Mouse (Mus musculus): Measurements from ENCODE around the gene Mmd. TPM values are rescaled to one million over a fixed set of nuclear protein-coding genes. Genes with fewer than 3 reads are reported as not detected.

The Mmd gene
- polyA plus RNA-seq, 1 experiment from 2014 or later = 17.1 TPM

DNA sequence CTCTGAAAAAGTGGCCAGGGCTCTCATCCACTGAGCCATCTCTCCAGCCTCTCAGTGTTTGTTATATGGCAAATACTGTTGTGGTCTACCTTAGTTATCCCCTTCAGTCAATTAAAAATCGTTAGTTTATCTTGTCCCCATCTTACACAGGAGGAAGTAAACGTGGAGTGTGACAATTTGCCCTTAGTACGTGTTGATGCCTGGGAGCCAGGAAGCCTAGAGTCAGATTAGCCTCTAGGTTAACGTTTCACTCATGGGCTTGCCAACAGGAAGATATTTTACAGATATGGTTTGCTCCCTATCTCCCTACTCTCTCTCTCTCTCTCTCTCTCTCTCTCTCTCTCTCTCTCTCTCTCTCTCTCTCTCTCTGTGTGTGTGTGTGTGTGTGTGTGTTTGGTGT is 33.9 kb downstream of the Mmd start:
- WGBS = 20% methylated on average over 4 of the region's 4 CpGs
- DNase-seq (ENCODE audit: low spot score) (no peak), ATAC-seq (replicated peaks; ENCODE audit: low FRiP score) (no peak)
- Histone ChIP-seq H3K36me3 (ENCODE audit: control insufficient read depth, insufficient read depth, low read length) (no peaks in the 10 kb centered on the region), H3K4me2 (no peak overlapping the region), H3K9ac (ENCODE audit: low read depth, low read length) (no peak overlapping the region), H3K4me3 (ENCODE audit: low read depth, low read length) (no peak overlapping the region), H3K27ac (ENCODE audit: low read depth, low read length) (no peak overlapping the region), H3K27me3 (replicated peaks; ENCODE audit: control insufficient read depth, insufficient read depth, low read length) (no peaks in the 10 kb centered on the region), H3K4me1 (replicated peaks; ENCODE audit: control insufficient read depth, insufficient read depth, low read length) (no peaks in the 10 kb centered on the region), H3K9me3 (ENCODE audit: control insufficient read depth, low read length) (no peaks in the 10 kb centered on the region)

DNA sequence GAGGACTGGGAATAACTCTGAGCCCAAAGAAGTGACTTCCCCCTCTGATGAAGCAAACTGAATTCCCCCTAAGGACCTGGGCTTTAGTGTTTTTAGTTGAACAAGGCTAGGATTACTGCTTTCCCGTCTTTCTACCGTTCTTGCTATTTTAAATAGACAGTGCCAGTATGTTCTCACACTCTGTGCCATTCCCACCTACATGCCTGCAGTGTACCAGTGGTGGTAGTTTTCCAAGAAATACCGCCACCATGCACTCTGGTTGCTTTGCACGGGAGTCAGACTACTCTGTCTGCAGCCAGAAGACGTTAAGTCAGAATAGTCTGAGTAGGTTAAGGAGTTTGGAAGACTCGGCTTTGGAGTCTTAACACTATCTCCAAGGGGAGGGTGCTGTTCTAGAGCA is 34.3 kb downstream of the Mmd start:
- Histone ChIP-seq H3K27me3 (replicated peaks; ENCODE audit: control insufficient read depth, insufficient read depth, low read length) (no peaks in the 10 kb centered on the region), H3K9ac (ENCODE audit: low read depth, low read length) (no peak overlapping the region), H3K36me3 (ENCODE audit: control insufficient read depth, insufficient read depth, low read length) (no peaks in the 10 kb centered on the region), H3K4me2 (no peak overlapping the region), H3K27ac (ENCODE audit: low read depth, low read length) (no peak overlapping the region), H3K4me3 (ENCODE audit: low read depth, low read length) (no peak overlapping the region), H3K9me3 (ENCODE audit: control insufficient read depth, low read length) (no peaks in the 10 kb centered on the region), H3K4me1 (replicated peaks; ENCODE audit: control insufficient read depth, insufficient read depth, low read length) (no peaks in the 10 kb centered on the region)
- DNase-seq (ENCODE audit: low spot score) (no peak), ATAC-seq (replicated peaks; ENCODE audit: low FRiP score) (no peak)
- WGBS = 73% methylated on average over 6 of the region's 6 CpGs

DNA sequence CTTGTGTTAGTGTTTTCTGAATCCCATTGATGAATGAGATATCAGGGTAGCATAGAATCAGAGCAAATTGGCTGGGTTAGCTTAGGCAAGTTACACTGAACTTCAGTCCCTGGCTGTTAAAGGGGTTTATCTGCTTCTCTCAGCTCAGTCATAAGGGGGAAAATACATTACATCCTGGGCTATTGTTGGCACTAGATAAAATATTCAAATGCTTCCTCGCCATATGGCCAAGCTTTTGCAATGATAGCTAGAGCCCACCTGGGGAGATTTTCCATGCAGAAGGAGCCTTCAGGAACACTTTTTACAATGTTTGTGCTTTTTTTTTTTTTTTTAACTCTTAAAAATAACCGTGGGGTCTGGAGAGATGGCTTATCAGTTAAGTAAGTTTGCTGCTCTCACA is 34.8 kb downstream of the Mmd start:
- no peak for ATAC-seq (replicated peaks; ENCODE audit: low FRiP score)
- DNase-seq (ENCODE audit: low spot score) = no peak
- Histone ChIP-seq H3K36me3 (ENCODE audit: control insufficient read depth, insufficient read depth, low read length) (no peaks in the 10 kb centered on the region), H3K27me3 (replicated peaks; ENCODE audit: control insufficient read depth, insufficient read depth, low read length) (no peaks in the 10 kb centered on the region), H3K4me2 (no peak overlapping the region), H3K27ac (ENCODE audit: low read depth, low read length) (no peak overlapping the region), H3K4me3 (ENCODE audit: low read depth, low read length) (no peak overlapping the region), H3K9ac (ENCODE audit: low read depth, low read length) (no peak overlapping the region), H3K9me3 (ENCODE audit: control insufficient read depth, low read length) (no peaks in the 10 kb centered on the region), H3K4me1 (replicated peaks; ENCODE audit: control insufficient read depth, insufficient read depth, low read length) (no peaks in the 10 kb centered on the region)
- WGBS = 44% methylated on average over 2 of the region's 2 CpGs

DNA sequence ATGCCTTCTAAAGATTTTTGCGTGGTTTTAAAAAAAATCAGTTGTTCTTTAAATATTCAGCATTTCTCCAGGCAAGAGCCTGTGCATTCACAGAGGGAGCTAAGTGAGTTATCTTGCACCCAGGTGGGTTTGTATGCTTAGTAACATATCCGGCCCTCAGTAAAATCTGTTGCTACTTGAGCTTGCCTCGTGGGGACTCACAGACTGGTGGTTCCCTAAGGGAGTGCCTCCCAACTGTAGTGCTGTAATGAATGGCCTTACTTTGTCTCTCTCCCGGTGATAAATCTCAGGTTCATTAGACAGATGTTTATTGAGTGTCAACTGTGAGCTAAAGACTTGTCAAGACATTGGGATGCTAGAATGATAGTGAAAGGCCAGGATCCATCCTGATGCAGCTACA is 35.4 kb downstream of the Mmd start:
- H3K9ac ChIP-seq (ENCODE audit: low read depth, low read length) = no peak overlapping the region
- no peak for ATAC-seq (replicated peaks; ENCODE audit: low FRiP score)
- H3K27me3 ChIP-seq (replicated peaks; ENCODE audit: control insufficient read depth, insufficient read depth, low read length) = no peaks in the 10 kb centered on the region
- H3K4me3 ChIP-seq (ENCODE audit: low read depth, low read length) = no peak overlapping the region
- 63% methylated on average over 4 of the region's 4 CpGs for WGBS
- H3K4me2 ChIP-seq = no peak overlapping the region
- H3K9me3 ChIP-seq (ENCODE audit: control insufficient read depth, low read length) = no peaks in the 10 kb centered on the region
- no peak overlapping the region for H3K27ac ChIP-seq (ENCODE audit: low read depth, low read length)
- no peaks in the 10 kb centered on the region for H3K4me1 ChIP-seq (replicated peaks; ENCODE audit: control insufficient read depth, insufficient read depth, low read length)
- no peaks in the 10 kb centered on the region for H3K36me3 ChIP-seq (ENCODE audit: control insufficient read depth, insufficient read depth, low read length)
- no peak for DNase-seq (ENCODE audit: low spot score)

DNA sequence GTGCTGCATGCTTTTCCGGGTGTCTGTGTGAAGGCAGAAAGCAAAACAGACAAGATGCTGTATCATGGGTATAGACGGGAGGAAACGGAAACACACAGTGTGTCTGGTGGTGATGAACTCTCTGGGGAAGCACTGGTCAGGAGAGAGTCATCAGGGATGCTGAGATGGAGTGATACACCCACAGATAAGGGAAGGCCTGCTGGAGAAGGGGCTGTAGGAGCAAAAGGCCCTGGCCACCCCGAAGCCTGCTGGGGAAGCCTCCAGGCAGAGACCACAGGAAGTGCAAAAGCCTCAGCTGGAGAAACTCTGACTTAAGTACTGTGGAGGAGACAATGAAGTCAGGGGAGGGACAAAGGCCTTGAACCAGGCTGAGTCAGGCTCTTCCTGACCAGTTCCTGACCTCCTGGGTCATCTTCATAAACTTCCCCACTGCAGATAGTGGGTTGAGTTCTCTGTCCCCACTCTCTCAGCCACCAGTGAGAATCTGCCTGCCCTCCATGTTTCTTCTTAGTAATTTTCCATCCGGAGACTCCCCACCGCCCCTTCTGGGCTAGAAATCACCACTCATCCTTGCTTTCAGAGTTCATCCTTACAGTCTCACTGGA is 37.4 kb downstream of the Mmd start:
- Histone ChIP-seq H3K9ac (ENCODE audit: low read depth, low read length) (no peak overlapping the region), H3K4me2 (no peak overlapping the region), H3K27ac (ENCODE audit: low read depth, low read length) (no peak overlapping the region), H3K4me1 (replicated peaks; ENCODE audit: control insufficient read depth, insufficient read depth, low read length) (no peaks in the 10 kb centered on the region), H3K9me3 (ENCODE audit: control insufficient read depth, low read length) (no peaks in the 10 kb centered on the region), H3K27me3 (replicated peaks; ENCODE audit: control insufficient read depth, insufficient read depth, low read length) (no peaks in the 10 kb centered on the region), H3K4me3 (ENCODE audit: low read depth, low read length) (no peak overlapping the region), H3K36me3 (ENCODE audit: control insufficient read depth, insufficient read depth, low read length) (no peaks in the 10 kb centered on the region)
- DNase-seq (ENCODE audit: low spot score) (no peak), ATAC-seq (replicated peaks; ENCODE audit: low FRiP score) (no peak)
- WGBS = 69% methylated on average over 6 of the region's 6 CpGs

DNA sequence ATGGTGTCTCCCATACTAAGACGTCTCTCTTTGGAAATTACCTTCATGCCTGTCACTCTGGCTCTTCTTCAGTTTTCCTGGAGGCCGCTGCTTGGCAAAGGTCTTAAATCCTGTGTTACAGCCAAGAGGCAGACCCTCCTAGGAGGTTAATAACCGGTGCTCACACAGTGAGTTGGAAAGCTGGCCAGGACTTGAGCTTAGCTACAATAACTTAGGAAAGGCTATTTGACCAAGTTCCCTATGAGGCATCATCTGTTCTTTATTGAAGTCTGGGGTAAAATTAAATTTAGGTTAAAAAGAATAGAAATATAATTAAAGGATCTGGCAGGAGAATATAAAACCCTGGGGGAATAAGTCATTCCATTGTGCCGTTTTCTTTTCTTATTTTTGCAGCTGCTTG is 41.9 kb downstream of the Mmd start:
- 82% methylated on average over 4 of the region's 4 CpGs for WGBS
- no peak for DNase-seq (ENCODE audit: low spot score)
- no peak overlapping the region for H3K4me3 ChIP-seq (ENCODE audit: low read depth, low read length)

DNA sequence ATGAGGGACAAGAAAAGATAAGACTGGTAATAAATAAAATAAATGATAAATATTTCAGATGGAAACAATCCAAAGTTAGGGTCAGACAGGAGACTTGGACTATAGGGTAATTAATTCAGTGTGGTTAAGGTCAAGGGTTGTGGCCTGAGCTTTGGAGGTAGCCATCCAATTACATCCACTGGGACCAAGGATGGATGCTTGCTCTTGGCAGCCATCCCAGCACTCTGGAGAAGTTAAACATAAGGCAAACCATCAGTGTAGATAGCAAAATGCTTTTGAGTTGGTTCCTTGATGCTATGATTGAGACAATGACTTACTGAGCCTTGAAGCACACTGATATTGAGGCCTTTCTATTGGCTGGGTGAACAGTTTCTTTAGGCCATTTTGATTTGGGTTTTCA is 43.5 kb downstream of the Mmd start:
- Histone ChIP-seq H3K9ac (ENCODE audit: low read depth, low read length) (no peak overlapping the region), H3K27ac (ENCODE audit: low read depth, low read length) (no peak overlapping the region), H3K9me3 (ENCODE audit: control insufficient read depth, low read length) (no peaks in the 10 kb centered on the region), H3K4me2 (no peak overlapping the region), H3K27me3 (replicated peaks; ENCODE audit: control insufficient read depth, insufficient read depth, low read length) (no peaks in the 10 kb centered on the region), H3K36me3 (ENCODE audit: control insufficient read depth, insufficient read depth, low read length) (no peaks in the 10 kb centered on the region), H3K4me3 (ENCODE audit: low read depth, low read length) (no peak overlapping the region), H3K4me1 (replicated peaks; ENCODE audit: control insufficient read depth, insufficient read depth, low read length) (no peaks in the 10 kb centered on the region)
- ATAC-seq (replicated peaks; ENCODE audit: low FRiP score) (no peak), DNase-seq (ENCODE audit: low spot score) (no peak)

More for the DNA sequence above, 41.9 kb downstream of the Mmd start:
- no peaks in the 10 kb centered on the region for H3K36me3 ChIP-seq (ENCODE audit: control insufficient read depth, insufficient read depth, low read length)
- H3K27ac ChIP-seq (ENCODE audit: low read depth, low read length) = no peak overlapping the region
- ATAC-seq (replicated peaks; ENCODE audit: low FRiP score) = no peak
- H3K4me2 ChIP-seq = no peak overlapping the region
- H3K27me3 ChIP-seq (replicated peaks; ENCODE audit: control insufficient read depth, insufficient read depth, low read length) = no peaks in the 10 kb centered on the region
- no peak overlapping the region for H3K9ac ChIP-seq (ENCODE audit: low read depth, low read length)
- no peaks in the 10 kb centered on the region for H3K9me3 ChIP-seq (ENCODE audit: control insufficient read depth, low read length)
- no peaks in the 10 kb centered on the region for H3K4me1 ChIP-seq (replicated peaks; ENCODE audit: control insufficient read depth, insufficient read depth, low read length)

DNA sequence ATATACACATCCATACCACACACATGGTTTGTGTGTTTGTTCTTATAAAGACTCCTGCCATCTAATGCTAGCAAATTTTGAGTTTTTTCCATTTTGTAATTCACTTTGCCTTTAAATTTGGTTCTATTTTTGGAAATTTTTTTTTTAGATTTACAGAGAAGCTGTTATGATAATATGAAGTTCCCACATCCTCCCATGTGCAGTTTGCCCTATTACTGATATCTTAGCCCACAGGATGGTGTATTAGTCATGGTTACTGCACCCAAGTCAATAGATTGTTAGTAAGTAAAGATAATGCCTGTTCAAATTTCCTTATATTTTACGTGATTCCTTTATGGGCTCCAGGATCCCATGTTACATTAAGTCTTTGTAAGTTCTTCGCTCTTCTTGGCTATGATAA is 45.4 kb downstream of the Mmd start:
- no peaks in the 10 kb centered on the region for H3K4me1 ChIP-seq (replicated peaks; ENCODE audit: control insufficient read depth, insufficient read depth, low read length)
- H3K9me3 ChIP-seq (ENCODE audit: control insufficient read depth, low read length) = no peaks in the 10 kb centered on the region
- ATAC-seq (replicated peaks; ENCODE audit: low FRiP score) = no peak
- no peak overlapping the region for H3K4me3 ChIP-seq (ENCODE audit: low read depth, low read length)
- H3K36me3 ChIP-seq (ENCODE audit: control insufficient read depth, insufficient read depth, low read length) = no peaks in the 10 kb centered on the region
- no peak overlapping the region for H3K4me2 ChIP-seq
- 88% methylated on average over 2 of the region's 2 CpGs for WGBS
- H3K9ac ChIP-seq (ENCODE audit: low read depth, low read length) = no peak overlapping the region
- H3K27ac ChIP-seq (ENCODE audit: low read depth, low read length) = no peak overlapping the region
- DNase-seq (ENCODE audit: low spot score) = no peak
- H3K27me3 ChIP-seq (replicated peaks; ENCODE audit: control insufficient read depth, insufficient read depth, low read length) = no peaks in the 10 kb centered on the region

DNA sequence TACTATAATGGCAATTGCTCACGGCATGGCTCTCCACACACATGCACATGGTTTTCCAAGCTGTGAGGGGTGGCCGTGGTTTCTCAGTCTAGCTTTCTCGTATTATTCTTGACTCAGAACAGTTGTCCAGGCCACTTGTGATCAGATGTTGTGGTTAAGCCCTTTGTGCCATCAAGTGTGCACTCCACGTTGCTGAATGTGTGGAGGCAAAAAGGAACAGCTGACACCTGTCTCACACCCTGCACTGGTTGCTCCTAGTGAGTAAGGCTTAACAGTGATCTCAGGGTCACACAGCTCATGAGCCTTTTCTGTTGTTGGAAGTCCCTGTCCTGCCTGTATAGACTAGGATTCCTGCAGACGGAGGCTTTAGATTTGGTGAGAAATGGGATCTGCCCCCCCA is 56.8 kb downstream of the Mmd start:
- Histone ChIP-seq H3K4me1 (replicated peaks; ENCODE audit: control insufficient read depth, insufficient read depth, low read length) (no peaks in the 10 kb centered on the region), H3K4me3 (ENCODE audit: low read depth, low read length) (no peak overlapping the region), H3K9me3 (ENCODE audit: control insufficient read depth, low read length) (no peaks in the 10 kb centered on the region), H3K9ac (ENCODE audit: low read depth, low read length) (no peak overlapping the region), H3K36me3 (ENCODE audit: control insufficient read depth, insufficient read depth, low read length) (no peaks in the 10 kb centered on the region), H3K4me2 (no peak overlapping the region), H3K27ac (ENCODE audit: low read depth, low read length) (no peak overlapping the region), H3K27me3 (replicated peaks; ENCODE audit: control insufficient read depth, insufficient read depth, low read length) (no peaks in the 10 kb centered on the region)
- DNase-seq (ENCODE audit: low spot score) = no peak
- 83% methylated on average over 5 of the region's 5 CpGs for WGBS
- no peak for ATAC-seq (replicated peaks; ENCODE audit: low FRiP score)

Measured in liver, embryonic 11.5 days (tissue).